Mouse (Mus musculus) CH12F3 (cell line): ENCODE data around the gene Per3.

Experiments
- in situ Hi-C: fragments of 300-500 bp; cut with MboI; formaldehyde crosslinking; loops from 2 replicates; pipeline ENCODE4 v1.14.3; 2020; ENCODE audit warnings: low sequenced_read_pairs

Per3 gene

DNA sequence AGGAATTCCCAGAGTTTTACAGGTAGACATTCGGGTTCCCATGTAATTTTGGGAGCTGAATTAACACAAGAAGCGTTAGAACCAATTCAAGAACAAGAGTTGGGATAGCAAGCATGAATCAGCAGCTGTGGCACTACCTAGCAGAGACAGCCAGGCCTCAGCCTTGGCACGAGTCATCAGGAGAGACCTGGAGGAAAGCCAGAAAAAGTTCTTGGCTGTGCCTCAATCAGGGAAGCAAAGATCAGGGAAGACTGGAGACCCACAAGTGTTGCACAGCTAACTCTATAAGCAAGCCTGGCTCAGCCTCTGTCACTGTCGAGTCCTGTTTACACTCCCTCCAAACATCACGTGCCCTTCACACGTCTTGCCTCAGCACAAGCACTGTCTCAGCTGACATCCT, 82.2 kb downstream of the Per3 start:
- in situ Hi-C loops, result no loop called here

- in situ Hi-C loops, result no loop called here
Measured at GRCm38 (mm10) chr4:150958536-150958935, 85.9 kb downstream of the Per3 start.

- in situ Hi-C loops, result no loop called here
Measured at GRCm38 (mm10) chr4:150957106-150957458, 87.4 kb downstream of the Per3 start.

DNA sequence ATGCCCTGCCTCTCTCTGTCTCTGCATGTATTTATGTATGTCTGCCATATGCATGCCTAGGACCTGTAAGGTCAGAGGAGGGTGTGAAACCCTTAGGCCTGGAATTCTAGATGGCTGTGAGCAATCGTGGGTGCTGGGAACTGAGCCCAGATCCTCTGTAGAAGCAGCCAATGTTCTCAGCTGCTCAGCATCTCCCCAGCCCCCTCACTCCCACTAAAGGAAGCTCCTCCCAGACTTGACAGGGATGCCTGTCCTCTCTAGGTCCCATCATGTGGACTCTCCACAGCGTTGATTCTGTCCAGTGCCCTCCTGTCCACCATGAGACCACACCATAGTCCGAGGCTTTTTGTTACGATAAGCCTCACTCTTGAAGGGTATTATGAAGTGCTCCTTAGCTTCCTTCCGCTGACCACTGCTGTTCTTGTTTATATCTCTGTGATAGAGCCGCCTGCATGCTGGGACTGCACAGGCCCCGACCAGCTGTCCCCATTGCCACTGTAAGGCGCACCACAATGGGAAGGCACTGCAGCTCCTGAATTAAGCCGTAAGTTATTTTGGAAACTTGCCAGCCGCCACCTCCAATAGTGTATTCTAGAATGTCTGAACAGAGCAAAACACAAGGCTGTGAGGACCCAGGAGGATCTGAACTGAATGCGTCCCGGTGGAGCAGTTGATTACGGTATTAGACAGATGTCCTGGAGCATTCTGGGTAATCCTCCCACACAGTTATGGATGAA, 87.9 kb downstream of the Per3 start:
- in situ Hi-C loops, result no loop called here
